Comparison of ENCODE assay signal across 8 mouse cellular contexts in genomic region chr6:83427968-83428731, GRCm38 (mm10). TPM values are rescaled to one million over a fixed set of nuclear protein-coding genes. Genes with fewer than 3 reads are reported as not detected.
DNase-seq lines count a peak whose midpoint lies in the region; ATAC-seq lines count a peak whose summit lies in the region.

No protein-coding gene starts in this region.

- no peaks in the 10 kb centered on the region for H3K27me3 ChIP-seq in forebrain, embryonic 12.5 days
- no peaks in the 10 kb centered on the region for H3K27me3 ChIP-seq in hindbrain, embryonic 11.5 days (ENCODE audit: control insufficient read depth, insufficient read depth, low read length)
- no peaks in the 10 kb centered on the region for H3K27me3 ChIP-seq in neural tube, embryonic 13.5 days

- peak overlapping the region; percentile 14; the same call in 1 of the 2 replicates for H3K9ac ChIP-seq in forebrain, embryonic 12.5 days
- peak overlapping the region; percentile 24; the same call in 1 of the 2 replicates for H3K9ac ChIP-seq in hindbrain, embryonic 11.5 days (ENCODE audit: low read depth, low read length)
- H3K9ac ChIP-seq in neural tube, embryonic 13.5 days: peak overlapping the region; percentile 45

- no peaks in the 10 kb centered on the region for H3K9me3 ChIP-seq in forebrain, embryonic 12.5 days
- no peaks in the 10 kb centered on the region for H3K9me3 ChIP-seq in hindbrain, embryonic 11.5 days (ENCODE audit: control insufficient read depth, low read length)
- no peaks in the 10 kb centered on the region for H3K9me3 ChIP-seq in neural tube, embryonic 13.5 days

- H3K27ac ChIP-seq in forebrain, embryonic 12.5 days: peak overlapping the region; percentile 75
- H3K27ac ChIP-seq in hindbrain, embryonic 11.5 days (ENCODE audit: low read depth, low read length): 0 out of 2 replicates have a peak overlapping the region, but pooled peaks have one; percentile 17
- H3K27ac ChIP-seq in neural tube, embryonic 13.5 days (replicated peaks): peak overlapping the region; percentile 84

- peak; percentile 19; the same call in 1 of the 2 replicates for ATAC-seq in forebrain, embryonic 12.5 days (ENCODE audit: low FRiP score)
- no peak for ATAC-seq in hindbrain, embryonic 11.5 days (ENCODE audit: low FRiP score)
- peak; percentile 77 for ATAC-seq in neural tube, embryonic 13.5 days (ENCODE audit: low read depth)

- 63% methylated on average over 5 of the region's 5 CpGs for WGBS in forebrain, embryonic 12.5 days
- 70% methylated on average over 5 of the region's 5 CpGs for WGBS in hindbrain, embryonic 11.5 days
- 36% methylated on average over 5 of the region's 5 CpGs for WGBS in neural tube, embryonic 13.5 days

- no peak overlapping the region for H3K4me2 ChIP-seq in forebrain, embryonic 12.5 days
- H3K4me2 ChIP-seq in hindbrain, embryonic 11.5 days (replicated peaks; ENCODE audit: low read depth, low read length): no peak overlapping the region
- 0 out of 2 replicates have a peak overlapping the region, but pooled peaks have one; percentile 18 for H3K4me2 ChIP-seq in neural tube, embryonic 13.5 days

- peaks cover 29% of the 10 kb centered on the region for H3K36me3 ChIP-seq in forebrain, embryonic 12.5 days (replicated peaks)
- no peaks in the 10 kb centered on the region for H3K36me3 ChIP-seq in hindbrain, embryonic 11.5 days (ENCODE audit: control insufficient read depth, insufficient read depth, low read length)
- peaks cover 24% of the 10 kb centered on the region for H3K36me3 ChIP-seq in neural tube, embryonic 13.5 days

- no peak overlapping the region for H3K4me3 ChIP-seq in forebrain, embryonic 12.5 days (replicated peaks)
- H3K4me3 ChIP-seq in hindbrain, embryonic 11.5 days (ENCODE audit: low read depth, low read length): no peak overlapping the region
- no peak overlapping the region for H3K4me3 ChIP-seq in neural tube, embryonic 13.5 days

- DNase-seq in kidney, adult 9 months: peak; percentile 44
- no peak for DNase-seq in kidney, adult 18-20 months
- DNase-seq in adrenal gland, postnatal 36 days: peak; percentile 52 to 65
- DNase-seq in hindbrain, embryonic 11.5 days (ENCODE audit: low spot score): no peak
- peak; percentile 41 to 69 for DNase-seq in left cerebral cortex, adult 18-20 months (ENCODE audit: low spot score in 2 of 2)
- DNase-seq in spleen, postnatal 10 days (ENCODE audit: low spot score in 2 of 2): no peak

- H3K4me1 ChIP-seq in forebrain, embryonic 12.5 days: peaks cover 78% of the 10 kb centered on the region
- H3K4me1 ChIP-seq in hindbrain, embryonic 11.5 days (replicated peaks; ENCODE audit: control insufficient read depth, insufficient read depth, low read length): peaks cover 7% of the 10 kb centered on the region; the same call in 1 of the 2 replicates
- peaks cover 89% of the 10 kb centered on the region for H3K4me1 ChIP-seq in neural tube, embryonic 13.5 days (replicated peaks)

RNA-seq across cellular contexts. Expression of gene Tet3, which starts 30.7 kb away (rescaled TPM):
- total RNA-seq in adrenal gland, postnatal 36 days (2021): 10 to 100 TPM; 25.2 to 38.5 TPM
- polyA plus RNA-seq in forebrain, embryonic 12.5 days (2016; fragmentation: Nextera tagmentation; extraction: Ambion mirVana): 62.7 and 74.3 TPM in 2 replicates
- 45.3 and 55.6 TPM in 2 replicates for polyA plus RNA-seq in hindbrain, embryonic 11.5 days (2014; fragmentation: Nextera tagmentation; extraction: Ambion mirVana)
- 10 to 100 TPM; 60.8 to 75.9 TPM for total RNA-seq in left cerebral cortex, adult 18-20 months (2021)
- 79.0 and 79.2 TPM in 2 replicates for polyA plus RNA-seq in neural tube, embryonic 13.5 days (2015; fragmentation: Nextera tagmentation; extraction: Ambion mirVana)

Comparison
In these comparisons a context has a peak if more than half of its experiments do, and no peak if none do; other contexts are left out.
1. DNase-seq: peak in kidney, adult 9 months (single experiment), adrenal gland, postnatal 36 days (2 of 2) and left cerebral cortex, adult 18-20 months (2 of 2); none in kidney, adult 18-20 months (single experiment), hindbrain, embryonic 11.5 days (single experiment) and spleen, postnatal 10 days (0 of 2).
2. H3K27ac ChIP-seq: peak in every context shown above with its lines; median percentile 84 in neural tube, embryonic 13.5 days; 75 in forebrain, embryonic 12.5 days; 17 in hindbrain, embryonic 11.5 days.
3. Peak in every context shown above with its lines, with median percentiles within 50 percentile points of each other: H3K9ac ChIP-seq.